Mouse (Mus musculus): Measurements from ENCODE around the gene Setd1a. TPM values are rescaled to one million over a fixed set of nuclear protein-coding genes. Genes with fewer than 3 reads are reported as not detected.

The Setd1a gene
- polyA plus RNA-seq, 1 experiment, result 33.8 TPM

GRCm38 (mm10) chr7:127841340-127842000 is 65.0 kb downstream of the Setd1a start:
- H3K4me1 ChIP-seq (ENCODE audit: control insufficient read depth, insufficient read depth, low read length), result no peaks in the 10 kb centered on the region
- peak overlapping the region; percentile 94 for H3K4me3 ChIP-seq (ENCODE audit: insufficient read depth, low read length)
- peak overlapping the region; percentile 93 for H3K27ac ChIP-seq (ENCODE audit: insufficient read depth, low read length)
- TF ChIP-seq CTCF (IDR thresholded peaks at IDR 0.05; ENCODE audit: borderline replicate concordance, insufficient read depth, low read length) (no peak), POLR2A (IDR thresholded peaks at IDR 0.05; ENCODE audit: low read depth, low read length) (peak; percentile 84)

- TF ChIP-seq CTCF (IDR thresholded peaks at IDR 0.05; ENCODE audit: borderline replicate concordance, insufficient read depth, low read length) (no peak), POLR2A (IDR thresholded peaks at IDR 0.05; ENCODE audit: low read depth, low read length) (peak; percentile 94)
- peak overlapping the region; percentile 94 for H3K4me3 ChIP-seq (ENCODE audit: insufficient read depth, low read length)
- H3K4me1 ChIP-seq (ENCODE audit: control insufficient read depth, insufficient read depth, low read length), result no peaks in the 10 kb centered on the region
- H3K27ac ChIP-seq (ENCODE audit: insufficient read depth, low read length), result peak overlapping the region; percentile 89
Measured at GRCm38 (mm10) chr7:127842001-127842718, 65.7 kb downstream of the Setd1a start.

Other genes starting within 250 kb of the Setd1a start
- gene Tmem265, start 215.3 kb upstream of the Setd1a start, polyA plus RNA-seq (2011; ENCODE audit: insufficient read length, low read depth, missing spikeins), result not detected in 2 replicates
- 29.6 and 31.2 TPM in 2 replicates for gene Phkg2, start 203.3 kb upstream of the Setd1a start, polyA plus RNA-seq (2011; ENCODE audit: insufficient read length, low read depth, missing spikeins)
- 1.5 and 3.6 TPM in 2 replicates for gene Ccdc189, start 188.1 kb upstream of the Setd1a start, polyA plus RNA-seq (2011; ENCODE audit: insufficient read length, low read depth, missing spikeins)
- 34.2 and 34.6 TPM in 2 replicates for gene Rnf40, start 187.9 kb upstream of the Setd1a start, polyA plus RNA-seq (2011; ENCODE audit: insufficient read length, low read depth, missing spikeins)
- 9.3 and 14.9 TPM in 2 replicates for gene Zfp629, start 160.9 kb upstream of the Setd1a start, polyA plus RNA-seq (2011; ENCODE audit: insufficient read length, low read depth, missing spikeins)
- 53.2 and 57.0 TPM in 2 replicates for gene Bcl7c, start 67.7 kb upstream of the Setd1a start, polyA plus RNA-seq (2011; ENCODE audit: insufficient read length, low read depth, missing spikeins)
- gene Ctf1, start 63.9 kb upstream of the Setd1a start, polyA plus RNA-seq (2011; ENCODE audit: insufficient read length, low read depth, missing spikeins), result 14.9 and 27.8 TPM in 2 replicates
- gene Ctf2, start 44.5 kb upstream of the Setd1a start, polyA plus RNA-seq (2011; ENCODE audit: insufficient read length, low read depth, missing spikeins), result not detected in 2 replicates
- 16.0 and 17.8 TPM in 2 replicates for gene Fbxl19, start 32.1 kb upstream of the Setd1a start, polyA plus RNA-seq (2011; ENCODE audit: insufficient read length, low read depth, missing spikeins)
- gene Orai3, start 6.9 kb upstream of the Setd1a start, polyA plus RNA-seq (2011; ENCODE audit: insufficient read length, low read depth, missing spikeins), result 19.8 and 23.3 TPM in 2 replicates
- not detected in 2 replicates for gene Gm49388, start 8.9 kb downstream of the Setd1a start, polyA plus RNA-seq (2011; ENCODE audit: insufficient read length, low read depth, missing spikeins)
- gene Hsd3b7, start 23.9 kb downstream of the Setd1a start, polyA plus RNA-seq (2011; ENCODE audit: insufficient read length, low read depth, missing spikeins), result 8.0 and 9.4 TPM in 2 replicates
- gene Stx4a, start 47.6 kb downstream of the Setd1a start, polyA plus RNA-seq (2011; ENCODE audit: insufficient read length, low read depth, missing spikeins), result 70.3 and 90.0 TPM in 2 replicates
- 1.8 and 4.4 TPM in 2 replicates for gene Stx1b, start 47.9 kb downstream of the Setd1a start, polyA plus RNA-seq (2011; ENCODE audit: insufficient read length, low read depth, missing spikeins)
- gene Zfp646, start 99.6 kb downstream of the Setd1a start, polyA plus RNA-seq (2011; ENCODE audit: insufficient read length, low read depth, missing spikeins), result 18.4 and 20.1 TPM in 2 replicates
- gene Zfp668, start 100.2 kb downstream of the Setd1a start, polyA plus RNA-seq (2011; ENCODE audit: insufficient read length, low read depth, missing spikeins), result 8.9 and 15.6 TPM in 2 replicates
- gene Prss53, start 114.3 kb downstream of the Setd1a start, polyA plus RNA-seq (2011; ENCODE audit: insufficient read length, low read depth, missing spikeins), result 0.65 and 0.77 TPM in 2 replicates
- not detected in 2 replicates for gene Gm21974, start 118.8 kb downstream of the Setd1a start, polyA plus RNA-seq (2011; ENCODE audit: insufficient read length, low read depth, missing spikeins)
- gene Vkorc1, start 118.9 kb downstream of the Setd1a start, polyA plus RNA-seq (2011; ENCODE audit: insufficient read length, low read depth, missing spikeins), result 107 and 146 TPM in 2 replicates
- 57.3 and 63.5 TPM in 2 replicates for gene Bckdk, start 127.4 kb downstream of the Setd1a start, polyA plus RNA-seq (2011; ENCODE audit: insufficient read length, low read depth, missing spikeins)
- 19.8 and 24.5 TPM in 2 replicates for gene Kat8, start 135.8 kb downstream of the Setd1a start, polyA plus RNA-seq (2011; ENCODE audit: insufficient read length, low read depth, missing spikeins)
- not detected in 2 replicates for gene Prss8, start 153.4 kb downstream of the Setd1a start, polyA plus RNA-seq (2011; ENCODE audit: insufficient read length, low read depth, missing spikeins)
- gene Prss36, start 170.1 kb downstream of the Setd1a start, polyA plus RNA-seq (2011; ENCODE audit: insufficient read length, low read depth, missing spikeins), result 6.8 and 7.1 TPM in 2 replicates
- gene Fus, start 190.8 kb downstream of the Setd1a start, polyA plus RNA-seq (2011; ENCODE audit: insufficient read length, low read depth, missing spikeins), result 861 and 978 TPM in 2 replicates
- 1.0 and 1.5 TPM in 2 replicates for gene Pycard, start 217.2 kb downstream of the Setd1a start, polyA plus RNA-seq (2011; ENCODE audit: insufficient read length, low read depth, missing spikeins)
- not detected in 2 replicates for gene Trim72, start 227.3 kb downstream of the Setd1a start, polyA plus RNA-seq (2011; ENCODE audit: insufficient read length, low read depth, missing spikeins)